Mouse (Mus musculus) right cerebral cortex, postnatal 14 days (tissue): ENCODE data around the gene Map1b.

Source experiments
- DNase-seq: peaks from one replicate; pipeline ENCODE4 v3.0.0; 2022

The Map1b gene

GRCm38 (mm10) chr13:99444431-99444871, 71.9 kb downstream of the Map1b start:
- no peak for DNase-seq

GRCm38 (mm10) chr13:99443484-99444175, 72.7 kb downstream of the Map1b start:
- no peak for DNase-seq

- no peak for DNase-seq
Measured at GRCm38 (mm10) chr13:99442434-99443249, 73.7 kb downstream of the Map1b start.

GRCm38 (mm10) chr13:99441700-99442433, 74.5 kb downstream of the Map1b start:
- DNase-seq: no peak

- no peak for DNase-seq
Measured at GRCm38 (mm10) chr13:99440228-99440627, 76.1 kb downstream of the Map1b start.

- no peak for DNase-seq
Measured at GRCm38 (mm10) chr13:99439357-99439756, 77.0 kb downstream of the Map1b start.

GRCm38 (mm10) chr13:99437051-99437450, 79.3 kb downstream of the Map1b start:
- DNase-seq: no peak

- no peak for DNase-seq
Measured at GRCm38 (mm10) chr13:99434494-99434893, 81.8 kb downstream of the Map1b start.

GRCm38 (mm10) chr13:99433068-99434008, 83.0 kb downstream of the Map1b start:
- no peak for DNase-seq

- no peak for DNase-seq
Measured at GRCm38 (mm10) chr13:99423581-99423980, 92.8 kb downstream of the Map1b start.

GRCm38 (mm10) chr13:99416601-99417000, 99.7 kb downstream of the Map1b start:
- DNase-seq: no peak

- DNase-seq: no peak
Measured at GRCm38 (mm10) chr13:99414352-99414742, 102.0 kb downstream of the Map1b start.

GRCm38 (mm10) chr13:99413481-99414351, 102.6 kb downstream of the Map1b start:
- no peak for DNase-seq

GRCm38 (mm10) chr13:99412477-99413080, 103.8 kb downstream of the Map1b start:
- DNase-seq: no peak

- no peak for DNase-seq
Measured at GRCm38 (mm10) chr13:99411761-99412160, 104.6 kb downstream of the Map1b start.

- DNase-seq: no peak
Measured at GRCm38 (mm10) chr13:99410611-99411515, 105.5 kb downstream of the Map1b start.

- no peak for DNase-seq
Measured at GRCm38 (mm10) chr13:99409216-99409615, 107.1 kb downstream of the Map1b start.

- no peak for DNase-seq
Measured at GRCm38 (mm10) chr13:99399373-99399772, 117.0 kb downstream of the Map1b start.

- no peak for DNase-seq
Measured at GRCm38 (mm10) chr13:99398149-99398701, 118.1 kb downstream of the Map1b start.
